Mouse (Mus musculus): ENCODE data around the gene Eed.

Eed gene

GRCm38 (mm10) chr7:89913432-89914158 lies 67.2 kb downstream of the Eed start:
- in situ Hi-C loops (cut with MboI; ENCODE audit: low sequenced_read_pairs): no loop called here

GRCm38 (mm10) chr7:89912356-89912755 lies 68.4 kb downstream of the Eed start:
- in situ Hi-C loops (cut with MboI; ENCODE audit: low sequenced_read_pairs): no loop called here

GRCm38 (mm10) chr7:89909711-89910110 lies 71.1 kb downstream of the Eed start:
- in situ Hi-C loops (cut with MboI; ENCODE audit: low sequenced_read_pairs): no loop called here

- in situ Hi-C loops (cut with MboI; ENCODE audit: low sequenced_read_pairs): no loop called here
Observed at GRCm38 (mm10) chr7:89908899-89909621, 71.7 kb downstream of the Eed start.

GRCm38 (mm10) chr7:89908421-89908820 lies 72.4 kb downstream of the Eed start:
- in situ Hi-C loops (cut with MboI; ENCODE audit: low sequenced_read_pairs): no loop called here

GRCm38 (mm10) chr7:89907950-89908349 lies 72.8 kb downstream of the Eed start:
- in situ Hi-C loops (cut with MboI; ENCODE audit: low sequenced_read_pairs): no loop called here

Measured in CH12F3 (cell line).